Mouse (Mus musculus): ENCODE data around the gene Hinfp. TPM values are rescaled to one million over a fixed set of nuclear protein-coding genes. Genes with fewer than 3 reads are reported as not detected.
"Not testable (repeated sequence)": the region's sequence is repeated elsewhere in the genome, so short reads cannot be mapped to it uniquely, and the experiment has no call there.

Hinfp gene
- total RNA-seq, 2 experiments from 2014 or later: 35.2 to 59.1 TPM

- ATAC-seq (replicated peaks; ENCODE audit: low FRiP score, poor library complexity, severe bottlenecking): peak; percentile 77
Measured at GRCm38 (mm10) chr9:44334396-44335330, 29.2 kb upstream of the Hinfp start, which contains the start of gene H2afx. H2afx (plus strand) TSS chr9:44334694.

- no peak for ATAC-seq (replicated peaks; ENCODE audit: low FRiP score, poor library complexity, severe bottlenecking)
Measured at GRCm38 (mm10) chr9:44332918-44333638, 27.6 kb upstream of the Hinfp start.

DNA sequence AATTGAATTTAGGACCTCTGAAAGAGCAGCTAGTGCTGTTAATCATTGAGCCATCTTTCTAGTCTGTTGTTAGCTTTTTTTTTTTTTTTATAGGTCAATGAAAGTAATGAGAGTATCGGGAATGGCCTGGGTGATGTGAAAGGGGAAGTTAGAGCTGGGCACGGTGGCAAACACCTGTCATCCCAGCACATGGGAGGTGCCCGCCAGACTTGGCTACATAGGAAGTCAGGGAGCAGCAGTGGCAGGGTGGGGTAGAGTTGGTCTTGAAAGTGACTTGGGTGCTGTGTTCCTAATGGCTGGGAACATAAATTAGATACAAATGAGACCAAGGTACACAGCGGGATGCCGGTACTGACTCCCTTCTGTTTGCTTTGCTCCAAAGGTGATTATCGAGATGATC lies 25.3 kb upstream of the Hinfp start:
- no peak for ATAC-seq (replicated peaks; ENCODE audit: low FRiP score, poor library complexity, severe bottlenecking)

DNA sequence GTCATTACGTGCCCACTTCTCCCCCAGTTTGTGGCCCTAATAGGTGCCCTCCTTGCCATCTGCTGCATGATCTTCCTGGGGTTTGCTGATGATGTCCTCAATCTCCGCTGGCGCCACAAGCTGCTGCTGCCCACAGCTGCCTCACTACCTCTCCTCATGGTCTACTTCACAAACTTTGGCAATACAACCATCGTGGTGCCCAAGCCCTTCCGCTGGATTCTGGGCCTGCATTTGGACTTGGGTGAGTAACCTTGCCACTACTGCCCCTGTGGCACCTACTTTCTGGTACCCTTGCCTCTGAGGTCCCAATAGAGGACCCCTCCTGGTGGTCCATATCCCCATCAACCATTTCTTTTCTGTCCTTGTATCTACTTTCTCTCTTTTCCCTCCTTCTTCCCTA lies 22.5 kb upstream of the Hinfp start:
- no peak for ATAC-seq (replicated peaks; ENCODE audit: low FRiP score, poor library complexity, severe bottlenecking)

GRCm38 (mm10) chr9:44327064-44327711 lies 21.7 kb upstream of the Hinfp start:
- ATAC-seq (replicated peaks; ENCODE audit: low FRiP score, poor library complexity, severe bottlenecking): peak; percentile 56

GRCm38 (mm10) chr9:44326371-44327063 lies 21.0 kb upstream of the Hinfp start:
- ATAC-seq (replicated peaks; ENCODE audit: low FRiP score, poor library complexity, severe bottlenecking): peak; percentile 79

DNA sequence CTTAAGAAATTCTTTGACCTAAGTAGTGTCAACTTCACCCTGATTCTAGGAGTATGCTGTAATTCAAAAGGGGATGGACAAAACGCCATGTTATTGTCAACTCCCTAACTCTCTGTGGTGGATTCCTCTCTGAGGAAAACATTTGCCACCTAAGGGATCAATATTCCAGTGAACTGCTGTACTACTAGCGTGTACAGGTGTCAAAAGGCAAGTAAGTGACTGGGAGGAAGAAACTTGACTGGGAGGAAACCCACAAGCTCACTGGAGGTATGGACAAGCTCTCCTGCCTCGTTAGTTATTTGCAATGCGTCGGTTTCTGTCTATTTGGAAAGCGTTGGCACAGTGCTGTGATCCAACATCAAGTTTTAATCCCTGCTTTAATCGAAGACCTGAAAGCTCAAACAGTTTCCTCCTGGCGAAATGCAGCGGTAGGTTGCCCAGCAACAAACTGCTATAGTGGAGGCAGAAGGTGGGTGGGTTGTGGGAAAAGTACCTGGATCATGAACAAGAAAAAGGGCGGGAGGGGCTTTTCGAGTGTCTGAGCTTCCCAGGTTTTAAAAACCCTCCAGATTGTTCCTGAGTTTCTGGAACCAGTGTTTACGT lies 20.4 kb upstream of the Hinfp start, which contains the start of gene Dpagt1:
TSS of gene Dpagt1 (plus strand) at position 252 of the 603 bp plus-strand sequence.
- no peak for ATAC-seq (replicated peaks; ENCODE audit: low FRiP score, poor library complexity, severe bottlenecking)

DNA sequence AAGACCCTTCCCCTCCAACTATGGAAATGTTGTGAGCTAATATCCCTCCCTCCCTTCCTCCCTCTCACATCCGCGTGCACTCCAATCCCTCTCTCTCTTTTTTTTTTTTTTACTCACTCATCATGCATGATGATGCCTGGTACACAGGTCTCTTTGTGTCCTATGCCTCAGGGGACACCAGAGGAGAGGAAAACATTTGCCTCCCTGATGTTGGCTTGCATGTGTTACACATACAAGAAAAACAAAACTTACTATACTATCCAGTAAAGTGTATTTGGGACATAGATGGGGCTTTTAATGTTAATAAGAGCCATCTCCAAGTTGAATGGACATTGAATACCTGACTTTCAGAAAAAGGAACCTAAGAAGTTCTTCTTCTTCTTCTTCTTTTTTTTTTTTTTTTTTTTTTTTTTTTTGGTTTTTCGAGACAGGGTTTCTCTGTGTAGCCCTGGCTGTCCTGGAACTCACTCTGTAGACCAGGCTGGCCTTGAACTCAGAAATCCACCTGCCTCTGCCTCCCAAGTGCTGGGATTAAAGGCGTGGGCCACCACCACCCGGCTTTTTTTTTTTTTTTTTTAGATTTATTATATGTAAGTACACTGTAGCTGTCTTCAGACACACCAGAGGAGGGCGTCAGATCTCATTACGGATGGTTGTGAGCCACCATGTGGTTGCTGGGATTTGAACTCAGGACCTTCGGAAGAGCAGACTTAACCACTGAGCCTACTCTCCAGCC lies 19.7 kb upstream of the Hinfp start:
- not testable (repeated sequence) for ATAC-seq (replicated peaks; ENCODE audit: low FRiP score, poor library complexity, severe bottlenecking)

GRCm38 (mm10) chr9:44324147-44324546 lies 18.7 kb upstream of the Hinfp start:
- ATAC-seq (replicated peaks; ENCODE audit: low FRiP score, poor library complexity, severe bottlenecking): no peak

DNA sequence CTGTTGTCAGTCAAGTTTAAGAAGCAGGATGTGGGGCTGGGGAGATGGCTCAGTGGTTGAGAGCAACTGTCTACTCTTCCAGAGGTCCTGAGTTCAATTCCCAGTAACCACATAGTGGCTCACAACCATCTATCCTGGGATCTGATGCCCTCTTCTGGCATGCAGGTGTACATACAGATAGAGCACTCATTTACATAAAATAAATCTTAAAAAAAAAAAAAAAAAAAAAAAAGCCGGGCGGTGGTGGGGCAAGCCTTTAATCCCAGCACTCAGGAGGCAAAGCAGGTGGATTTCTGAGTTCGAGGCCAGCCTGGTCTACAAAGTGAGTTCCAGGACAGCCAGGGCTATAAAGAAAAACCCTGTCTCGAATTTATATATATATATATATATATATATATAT lies 18.2 kb upstream of the Hinfp start:
- not testable (repeated sequence) for ATAC-seq (replicated peaks; ENCODE audit: low FRiP score, poor library complexity, severe bottlenecking)

- no peak for ATAC-seq (replicated peaks; ENCODE audit: low FRiP score, poor library complexity, severe bottlenecking)
Measured at GRCm38 (mm10) chr9:44320799-44321133, 15.3 kb upstream of the Hinfp start.

DNA sequence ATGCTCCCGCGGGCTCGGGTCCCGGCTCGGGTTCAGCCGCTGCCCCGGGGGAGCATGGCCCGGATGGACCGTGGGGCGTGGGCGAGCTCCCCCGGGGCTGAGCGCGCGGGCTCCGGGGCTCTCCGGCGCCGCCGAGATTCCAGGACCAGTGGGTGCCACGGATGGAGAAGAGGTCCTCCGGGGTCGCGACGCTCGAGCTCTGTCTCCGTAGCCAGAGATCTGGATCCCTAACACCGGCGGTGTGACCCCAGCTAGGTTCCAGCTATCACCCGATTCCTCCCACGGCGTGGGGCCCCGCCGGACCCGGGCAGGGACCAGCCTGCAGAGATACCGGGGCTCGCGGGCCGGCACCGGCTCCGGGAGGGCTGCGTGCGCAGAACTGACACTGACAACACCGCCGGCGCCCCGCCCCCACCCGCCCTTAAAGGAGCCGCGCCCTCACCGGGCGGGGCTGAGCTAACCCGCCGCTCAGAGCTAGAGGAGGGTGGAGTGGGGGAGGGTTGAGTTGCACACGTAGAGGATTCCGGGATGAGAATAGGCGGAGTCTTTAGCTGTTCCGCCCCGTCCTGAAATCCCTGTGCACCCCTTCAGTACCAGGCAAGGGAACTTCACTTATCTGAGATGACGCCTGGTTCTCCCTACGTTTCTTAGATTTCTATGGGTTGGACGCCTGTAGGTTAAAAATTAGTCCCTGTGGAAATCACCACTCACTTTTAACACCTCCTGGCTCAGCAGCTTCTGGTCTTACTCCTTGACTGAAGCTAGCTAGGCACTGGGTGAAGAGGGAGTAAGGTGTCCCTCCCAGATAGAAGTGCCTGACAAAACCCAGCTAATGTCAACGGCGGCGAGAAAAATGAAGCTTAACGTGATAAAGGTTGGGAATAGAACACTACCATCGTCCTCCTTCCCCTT lies 14.7 kb upstream of the Hinfp start, which contains the start of gene C2cd2l:
TSS of gene C2cd2l (minus strand) at position 399 of the 912 bp plus-strand sequence.
- peak; percentile 89 for ATAC-seq (replicated peaks; ENCODE audit: low FRiP score, poor library complexity, severe bottlenecking)

- ATAC-seq (replicated peaks; ENCODE audit: low FRiP score, poor library complexity, severe bottlenecking): peak; percentile 32
Measured at GRCm38 (mm10) chr9:44319105-44319886, 13.8 kb upstream of the Hinfp start.

GRCm38 (mm10) chr9:44318826-44319095 lies 13.3 kb upstream of the Hinfp start:
- ATAC-seq (replicated peaks; ENCODE audit: low FRiP score, poor library complexity, severe bottlenecking): no peak

GRCm38 (mm10) chr9:44318076-44318825 lies 12.8 kb upstream of the Hinfp start:
- no peak for ATAC-seq (replicated peaks; ENCODE audit: low FRiP score, poor library complexity, severe bottlenecking)

GRCm38 (mm10) chr9:44317452-44317851 lies 12.0 kb upstream of the Hinfp start:
- no peak for ATAC-seq (replicated peaks; ENCODE audit: low FRiP score, poor library complexity, severe bottlenecking)
